Mouse (Mus musculus) liver, postnatal 0 days (tissue): ENCODE data around the gene Aldh1l1.

Experiments
- CTCF ChIP-seq: sonication (generic); IDR thresholded peaks from 2 replicates; pipeline ENCODE4 v1.5.1; 2016; ENCODE audit warnings: antibody characterized with exemption, low read depth
- EP300 ChIP-seq: IDR thresholded peaks from 2 replicates; pipeline ENCODE4 v1.6.1; 2016; ENCODE audit warnings: antibody characterized with exemption, low read depth, mild to moderate bottlenecking

DNA sequence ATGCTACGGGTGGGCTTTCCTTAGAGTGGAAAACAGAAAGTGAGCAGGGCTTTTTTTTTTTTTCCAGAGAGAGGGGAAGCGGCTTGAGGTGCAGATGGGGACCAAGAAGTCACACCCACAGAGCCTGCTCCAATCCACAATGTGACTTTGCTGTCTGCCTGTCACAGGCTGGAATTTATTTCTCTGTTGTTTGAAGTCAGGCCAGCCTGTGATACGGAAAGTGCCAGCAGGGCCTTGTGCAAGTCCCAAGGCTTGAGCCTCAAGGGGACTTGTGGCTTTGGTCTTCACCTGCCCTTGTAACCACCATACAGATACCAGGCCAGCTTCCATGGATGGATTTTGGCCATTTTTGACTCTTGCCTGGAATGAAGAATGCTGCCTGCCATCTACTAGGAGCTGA is 32.7 kb downstream of the Aldh1l1 start:
- no peak for TF ChIP-seq CTCF
- TF ChIP-seq EP300 = no peak
